Mouse (Mus musculus) midbrain, embryonic 11.5 days (tissue): ENCODE data around the gene Gcnt1. TPM values are rescaled to one million over a fixed set of nuclear protein-coding genes. Genes with fewer than 3 reads are reported as not detected.

ENCODE experiments used
- ATAC-seq: fragments of 200-750 bp; cut with Nextera tagmentation; 2 replicates; pipeline ENCODE4 v1.8.0; 2017; ENCODE audit warnings: moderate TSS enrichment, moderate library complexity; ENCODE audit not compliant: low FRiP score
- DNase-seq: peaks from one replicate; pipeline ENCODE4 v3.0.0; 2015; ENCODE audit warnings: low spot score; ENCODE audit errors: missing footprints
- H3K27ac ChIP-seq: fragments of 300-500 bp; sonication (generic); 2 replicates; pipeline ENCODE4 v1.5.1; 2014; ENCODE audit warnings: low read depth, low read length
- H3K27me3 ChIP-seq: fragments of 300-500 bp; sonication (generic); 2 replicates; pipeline ENCODE4 v1.6.1; 2014; ENCODE audit warnings: mild to moderate bottlenecking, low read length, moderate library complexity, mixed read lengths; ENCODE audit not compliant: control insufficient read depth, insufficient read depth
- H3K36me3 ChIP-seq: fragments of 300-500 bp; sonication (generic); 2 replicates; pipeline ENCODE4 v1.6.1; 2014; ENCODE audit warnings: mild to moderate bottlenecking, low read length, moderate library complexity, mixed read lengths; ENCODE audit not compliant: control insufficient read depth, insufficient read depth
- H3K4me1 ChIP-seq: fragments of 300-500 bp; sonication (generic); 2 replicates; pipeline ENCODE4 v1.6.1; 2014; ENCODE audit warnings: low read length; ENCODE audit not compliant: control insufficient read depth, insufficient read depth
- H3K4me2 ChIP-seq: fragments of 300-500 bp; sonication (generic); 2 replicates; pipeline ENCODE4 v1.6.1; 2014; ENCODE audit warnings: mild to moderate bottlenecking, moderate library complexity
- H3K4me3 ChIP-seq: fragments of 300-500 bp; sonication (generic); 2 replicates; pipeline ENCODE4 v1.5.1; 2014; ENCODE audit warnings: low read depth, low read length
- H3K9ac ChIP-seq: fragments of 300-500 bp; sonication (generic); 2 replicates; pipeline ENCODE4 v1.6.1; 2014; ENCODE audit warnings: low read length
- H3K9me3 ChIP-seq: fragments of 300-500 bp; sonication (generic); 2 replicates; pipeline ENCODE4 v1.6.1; 2016; ENCODE audit warnings: low read length; ENCODE audit not compliant: control insufficient read depth
- WGBS: fragments of 180-500 bp; shearing (Covaris S2); extraction: QIAGEN DNeasy Blood & Tissue Kit; methylation state at CpG from one replicate; pipeline ENCODE4 v1.1.7; 2014; 5-methylcytosine and 5-hydroxymethylcytosine counted together
- polyA plus RNA-seq: library from polyadenylated mRNA; unstranded; fragments of >200 nt; fragmentation: Nextera tagmentation; extraction: Ambion mirVana; gene quantifications from 2 replicates; pipeline ENCODE4 v1.2.1, GENCODE M21; 2014

The Gcnt1 gene
- polyA plus RNA-seq, 1 experiment from 2014 or later, result 4.2 TPM

DNA sequence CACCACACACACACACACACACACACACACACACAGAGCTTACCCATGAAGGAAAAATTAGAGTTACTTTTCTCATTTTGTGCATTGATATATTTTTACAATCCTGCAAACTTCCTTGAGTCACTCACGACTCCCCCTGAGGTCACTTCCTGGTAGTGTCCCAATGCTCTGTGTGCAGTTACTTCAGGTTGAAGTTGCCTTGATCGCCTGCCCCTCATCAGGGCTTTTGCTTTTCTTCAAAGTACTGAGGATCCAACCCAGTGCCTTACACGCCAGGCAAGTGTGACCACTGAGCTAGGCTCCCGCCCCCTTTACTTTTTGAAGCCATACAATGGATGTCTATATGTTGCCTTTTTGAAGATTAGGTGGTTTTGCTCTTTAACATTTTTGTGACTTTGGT is 27.3 kb upstream of the Gcnt1 start:
- no peaks in the 10 kb centered on the region for H3K27me3 ChIP-seq
- DNase-seq (no peak), ATAC-seq (no peak)
- no peak overlapping the region for H3K27ac ChIP-seq
- no peak overlapping the region for H3K4me2 ChIP-seq
- no peak overlapping the region for H3K9ac ChIP-seq
- H3K4me3 ChIP-seq, result no peak overlapping the region
- 83% methylated on average over 4 of the region's 4 CpGs for WGBS
- H3K36me3 ChIP-seq, result 0 out of 2 replicates have a peak, but pooled peaks cover 2% of the 10 kb centered on the region
- no peaks in the 10 kb centered on the region for H3K9me3 ChIP-seq
- H3K4me1 ChIP-seq, result no peaks in the 10 kb centered on the region

GRCm38 (mm10) chr19:17397922-17398321 is 25.3 kb upstream of the Gcnt1 start:
- H3K9me3 ChIP-seq, result no peaks in the 10 kb centered on the region
- peaks cover 4% of the 10 kb centered on the region; the same call in 1 of the 2 replicates for H3K27me3 ChIP-seq
- 0 out of 2 replicates have a peak, but pooled peaks cover 2% of the 10 kb centered on the region for H3K36me3 ChIP-seq
- no peak overlapping the region for H3K9ac ChIP-seq
- H3K4me3 ChIP-seq, result no peak overlapping the region
- H3K4me2 ChIP-seq, result no peak overlapping the region
- 83% methylated on average over 5 of the region's 5 CpGs for WGBS
- peaks cover 2% of the 10 kb centered on the region; the same call in 1 of the 2 replicates for H3K4me1 ChIP-seq
- H3K27ac ChIP-seq, result no peak overlapping the region
- DNase-seq (no peak), ATAC-seq (no peak)

DNA sequence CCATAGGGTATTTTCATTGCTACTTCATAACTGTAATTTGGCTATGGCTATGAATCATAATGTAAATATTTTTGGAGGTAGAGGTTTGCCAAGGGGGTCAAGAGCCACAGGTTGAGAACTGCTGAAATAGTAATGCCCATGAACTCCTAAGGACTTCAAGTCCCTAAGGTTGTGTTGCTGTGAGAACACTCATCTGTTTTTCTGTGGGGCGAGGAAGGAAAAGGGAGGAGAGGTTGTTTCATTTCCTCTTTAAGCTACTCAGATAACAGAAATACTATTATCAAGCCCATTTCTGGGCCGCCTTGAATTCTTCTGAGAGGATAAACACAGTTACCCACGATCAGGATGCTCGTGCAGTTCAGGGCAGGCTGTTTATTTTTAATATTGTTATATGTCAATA is 24.2 kb upstream of the Gcnt1 start:
- WGBS, result 84% methylated on average over 4 of the region's 4 CpGs
- ATAC-seq, result no peak
- H3K36me3 ChIP-seq, result 0 out of 2 replicates have a peak, but pooled peaks cover 2% of the 10 kb centered on the region

DNA sequence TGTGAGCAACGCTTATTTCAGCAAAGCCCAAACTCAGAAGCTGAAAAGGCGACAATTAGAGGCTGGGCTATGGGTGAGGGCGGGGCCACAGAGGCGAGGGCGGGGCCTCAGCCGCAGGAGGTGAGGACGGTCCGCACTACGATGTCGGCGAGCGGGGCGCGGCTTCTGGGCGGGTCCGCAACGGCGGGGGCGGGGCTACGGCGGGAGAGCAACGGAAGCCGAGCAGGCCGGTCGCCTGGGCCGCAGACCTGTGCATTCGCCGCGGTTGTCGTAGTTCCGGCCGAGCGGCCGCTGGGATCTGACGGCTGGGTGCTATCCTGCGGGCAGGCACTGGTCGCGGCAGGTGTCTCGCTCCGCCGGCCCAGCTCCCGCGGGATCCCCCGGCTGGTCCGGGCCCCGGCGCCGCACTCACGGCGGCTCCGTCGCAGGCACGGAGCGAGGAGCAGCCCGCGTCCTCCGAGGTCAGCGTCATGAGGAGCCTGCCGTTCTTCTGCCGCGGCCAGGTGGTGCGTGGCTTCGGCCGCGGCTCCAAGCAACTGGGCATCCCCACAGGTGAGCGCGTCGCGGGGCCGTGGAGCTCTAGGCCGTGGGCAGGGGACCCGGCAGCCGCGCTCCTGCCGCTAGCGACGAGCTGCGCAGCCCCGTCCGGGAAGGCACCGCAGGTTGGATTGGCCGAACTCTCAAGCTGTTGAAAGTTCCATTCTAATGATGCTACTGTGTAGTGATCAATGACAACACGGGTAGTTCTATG is 21.4 kb upstream of the Gcnt1 start, which contains the start of gene Rfk:
Rfk (plus strand) TSS at position 203 of the 751 bp plus-strand sequence.
- ATAC-seq (peak; percentile 99), DNase-seq (peak; percentile 99)
- peak within 1 kb of the TSS; percentile 71 for H3K4me3 ChIP-seq
- H3K4me1 ChIP-seq, result peaks cover 2% of the 10 kb centered on the region; the same call in 1 of the 2 replicates
- peak within 1 kb of the TSS; percentile 54 for H3K4me2 ChIP-seq
- H3K27ac ChIP-seq, result no peak within 1 kb of the TSS
- peaks cover 10% of the 10 kb centered on the region; the same call in 1 of the 2 replicates for H3K27me3 ChIP-seq
- peak within 1 kb of the TSS; percentile 75 for H3K9ac ChIP-seq
- WGBS, result under 1% methylated on average over 67 of the region's 83 CpGs
- no peaks in the 10 kb centered on the region for H3K36me3 ChIP-seq
- H3K9me3 ChIP-seq, result no peaks in the 10 kb centered on the region

More for the DNA sequence above, 24.2 kb upstream of the Gcnt1 start:
- Histone ChIP-seq H3K27ac (no peak overlapping the region), H3K4me3 (no peak overlapping the region), H3K9ac (no peak overlapping the region), H3K4me2 (no peak overlapping the region), H3K9me3 (no peaks in the 10 kb centered on the region), H3K27me3 (peaks cover 10% of the 10 kb centered on the region; the same call in 1 of the 2 replicates), H3K4me1 (peaks cover 2% of the 10 kb centered on the region; the same call in 1 of the 2 replicates)
- DNase-seq, result no peak

DNA sequence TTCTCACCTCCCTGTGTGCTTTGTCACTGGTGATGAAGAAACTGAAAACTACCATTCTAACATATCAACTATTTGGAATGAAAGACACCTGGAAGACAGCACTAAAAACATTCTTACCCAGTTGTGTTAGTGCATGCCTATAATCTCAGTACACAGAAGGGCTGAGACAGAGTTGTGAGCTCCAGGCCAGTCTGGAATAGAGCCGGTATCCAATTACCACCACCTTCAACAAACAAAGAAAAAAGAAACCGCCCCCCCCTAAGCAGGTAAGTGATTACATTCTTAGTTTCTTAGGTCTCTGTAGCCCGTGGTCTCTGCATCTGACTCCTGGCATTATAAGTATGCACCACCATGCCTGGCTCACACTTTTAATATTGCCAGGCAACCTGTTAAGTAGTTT is 20.2 kb upstream of the Gcnt1 start:
- H3K27me3 ChIP-seq, result peaks cover 10% of the 10 kb centered on the region; the same call in 1 of the 2 replicates
- H3K27ac ChIP-seq, result no peak overlapping the region
- 13% methylated on average over 3 of the region's 3 CpGs for whole genome bisulfite sequencing
- H3K4me3 ChIP-seq, result no peak overlapping the region
- no peak overlapping the region for H3K9ac ChIP-seq
- ATAC-seq (no peak), DNase-seq (peak; percentile 83)
- H3K4me2 ChIP-seq, result no peak overlapping the region
- H3K9me3 ChIP-seq, result no peaks in the 10 kb centered on the region
- no peaks in the 10 kb centered on the region for H3K36me3 ChIP-seq
- peaks cover 2% of the 10 kb centered on the region; the same call in 1 of the 2 replicates for H3K4me1 ChIP-seq

GRCm38 (mm10) chr19:17388404-17388803 is 15.8 kb upstream of the Gcnt1 start:
- Histone ChIP-seq H3K4me2 (no peak overlapping the region), H3K36me3 (no peaks in the 10 kb centered on the region), H3K9ac (no peak overlapping the region), H3K4me3 (no peak overlapping the region), H3K4me1 (no peaks in the 10 kb centered on the region; the same call in 1 of the 2 replicates), H3K27ac (no peak overlapping the region), H3K9me3 (no peaks in the 10 kb centered on the region), H3K27me3 (peaks cover 10% of the 10 kb centered on the region; the same call in 1 of the 2 replicates)
- 24% methylated on average over 2 of the region's 2 CpGs for WGBS
- DNase-seq, result peak; percentile 86
- no peak for ATAC-seq

DNA sequence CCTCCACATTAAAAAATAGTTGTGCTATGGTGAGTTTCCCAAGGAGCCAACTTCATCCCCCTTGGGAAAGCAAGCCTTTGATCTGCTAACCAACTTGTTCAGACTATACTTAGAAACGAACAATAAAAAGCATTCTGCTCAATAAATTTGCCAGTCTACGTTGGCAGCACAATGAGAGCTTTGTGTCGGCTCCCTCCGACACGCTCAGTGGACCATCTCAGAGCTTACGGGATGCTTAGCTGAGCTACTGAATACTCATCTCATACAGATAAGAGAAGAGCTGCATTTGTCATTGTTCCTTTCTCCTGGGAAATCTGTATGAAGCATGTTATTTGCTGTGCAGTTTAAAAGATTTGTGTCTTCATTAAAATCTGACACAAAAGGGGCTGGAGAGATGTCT is 13.8 kb upstream of the Gcnt1 start:
- Histone ChIP-seq H3K4me1 (no peaks in the 10 kb centered on the region; the same call in 1 of the 2 replicates), H3K36me3 (no peaks in the 10 kb centered on the region), H3K9me3 (no peaks in the 10 kb centered on the region), H3K9ac (no peak overlapping the region), H3K4me3 (no peak overlapping the region), H3K27me3 (no peaks in the 10 kb centered on the region), H3K27ac (no peak overlapping the region), H3K4me2 (no peak overlapping the region)
- DNase-seq (peak; percentile 90), ATAC-seq (peak; percentile 71; the same call in 1 of the 2 replicates)
- 25% methylated on average over 6 of the region's 6 CpGs for WGBS

GRCm38 (mm10) chr19:17385426-17385825 is 12.8 kb upstream of the Gcnt1 start:
- H3K4me1 ChIP-seq, result no peaks in the 10 kb centered on the region; the same call in 1 of the 2 replicates
- 56% methylated on average over 1 of the region's 1 CpGs for WGBS
- H3K4me2 ChIP-seq, result no peak overlapping the region
- H3K9ac ChIP-seq, result no peak overlapping the region
- ATAC-seq (no peak), DNase-seq (peak; percentile 75)
- no peaks in the 10 kb centered on the region for H3K9me3 ChIP-seq
- no peaks in the 10 kb centered on the region for H3K27me3 ChIP-seq
- H3K36me3 ChIP-seq, result no peaks in the 10 kb centered on the region
- H3K27ac ChIP-seq, result no peak overlapping the region
- H3K4me3 ChIP-seq, result no peak overlapping the region

DNA sequence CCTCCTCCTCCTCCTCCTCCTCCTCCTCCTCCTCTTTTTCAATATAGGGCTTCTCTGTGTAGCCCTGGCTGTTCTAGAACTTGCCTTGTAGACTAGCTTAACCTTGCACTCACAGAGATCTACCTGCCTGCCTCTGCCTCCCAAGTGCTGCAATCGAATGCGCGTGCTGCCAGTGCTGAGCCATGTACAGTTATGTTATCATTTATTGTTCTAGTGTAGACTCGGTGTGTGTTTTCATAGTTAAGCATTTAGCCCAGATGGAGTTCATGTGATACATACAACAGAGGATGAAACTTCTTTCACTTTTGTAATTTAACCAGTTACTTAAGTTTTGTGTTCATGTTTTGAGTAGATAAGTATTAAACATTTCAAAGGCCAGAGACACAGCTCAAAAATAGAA is 12.4 kb upstream of the Gcnt1 start:
- peak; percentile 59 for DNase-seq
- 93% methylated on average over 4 of the region's 4 CpGs for WGBS
- H3K36me3 ChIP-seq, result no peaks in the 10 kb centered on the region
- no peaks in the 10 kb centered on the region; the same call in 1 of the 2 replicates for H3K4me1 ChIP-seq
- H3K4me3 ChIP-seq, result no peak overlapping the region
- no peak overlapping the region for H3K9ac ChIP-seq
- H3K27ac ChIP-seq, result no peak overlapping the region
- ATAC-seq, result no peak
- H3K4me2 ChIP-seq, result no peak overlapping the region
- no peaks in the 10 kb centered on the region for H3K9me3 ChIP-seq
- no peaks in the 10 kb centered on the region for H3K27me3 ChIP-seq
